Mouse (Mus musculus) hindlimb bud, embryonic 11.5 days (tissue): ENCODE data around the gene Prdm15.

ENCODE experiments used
- DNase-seq: peaks from one replicate; pipeline ENCODE4 v3.0.0-alpha.2; 2012; ENCODE audit warnings: low read depth, low spot score; ENCODE audit errors: extremely low spot score

Gene Prdm15

DNA sequence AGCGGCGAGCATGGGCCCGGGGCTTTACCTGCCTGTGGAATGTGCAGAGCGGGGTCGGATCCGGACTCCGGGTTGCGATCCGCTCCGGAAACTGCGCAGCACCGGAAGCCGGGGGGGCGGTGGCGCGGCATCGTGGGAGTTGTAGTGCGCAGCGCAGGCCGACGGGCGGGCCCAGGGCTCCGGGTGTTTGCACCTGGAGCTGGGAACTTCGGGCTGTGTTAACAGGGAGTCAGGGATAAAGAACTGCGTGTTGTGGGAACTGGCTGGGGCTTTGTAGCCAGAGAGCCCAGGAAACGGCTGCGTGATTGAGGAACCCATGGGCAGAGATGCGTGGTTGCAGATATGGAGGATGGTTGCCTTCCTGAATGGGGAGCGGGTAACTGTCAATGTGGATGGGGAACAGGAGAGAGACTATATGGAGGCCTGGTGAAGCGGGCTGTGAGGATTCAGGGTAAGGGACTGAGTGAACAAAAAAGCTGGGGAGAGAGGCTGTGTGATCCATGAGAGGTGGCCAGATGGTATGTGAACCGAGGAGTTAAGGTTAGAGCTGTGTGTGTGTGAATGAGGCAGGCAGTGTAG is at the start of gene Prdm15:
Gene Prdm15, minus strand, starts transcription at position 110 of the 579 bp plus-strand sequence.
- DNase-seq, result peak; percentile 42

DNA sequence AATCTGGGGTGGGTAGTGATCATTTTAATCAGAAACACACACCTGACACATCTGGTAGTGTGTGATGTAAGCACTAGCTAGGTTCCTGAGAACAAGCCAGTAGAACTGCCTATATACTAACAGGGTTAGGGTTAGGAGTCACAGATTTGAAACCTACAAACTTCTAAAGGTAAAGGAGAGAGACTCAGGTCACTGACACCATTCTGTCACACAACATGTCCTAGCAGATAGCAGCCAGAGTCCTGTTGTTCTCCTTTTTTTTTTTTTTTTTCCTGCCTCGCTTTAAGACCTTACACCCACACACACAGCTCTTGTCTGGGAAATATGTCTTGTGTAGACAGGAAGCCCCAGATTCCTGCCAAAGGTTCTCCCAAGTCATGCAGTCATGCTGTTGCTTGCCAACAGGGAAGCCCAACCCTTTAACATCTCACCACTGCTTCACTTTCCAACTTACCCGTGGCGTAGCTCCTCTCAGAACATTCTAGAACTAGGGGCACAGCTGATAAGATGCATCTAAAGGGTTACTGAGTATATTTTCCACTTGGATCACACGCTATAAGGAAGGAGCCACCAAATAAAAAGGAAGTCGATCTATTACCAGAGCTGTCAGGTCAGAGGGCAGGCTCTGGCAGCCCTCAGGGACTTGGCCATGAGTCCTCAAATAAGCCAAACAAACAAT is 45.8 kb upstream of the Prdm15 start:
- no peak for DNase-seq

DNA sequence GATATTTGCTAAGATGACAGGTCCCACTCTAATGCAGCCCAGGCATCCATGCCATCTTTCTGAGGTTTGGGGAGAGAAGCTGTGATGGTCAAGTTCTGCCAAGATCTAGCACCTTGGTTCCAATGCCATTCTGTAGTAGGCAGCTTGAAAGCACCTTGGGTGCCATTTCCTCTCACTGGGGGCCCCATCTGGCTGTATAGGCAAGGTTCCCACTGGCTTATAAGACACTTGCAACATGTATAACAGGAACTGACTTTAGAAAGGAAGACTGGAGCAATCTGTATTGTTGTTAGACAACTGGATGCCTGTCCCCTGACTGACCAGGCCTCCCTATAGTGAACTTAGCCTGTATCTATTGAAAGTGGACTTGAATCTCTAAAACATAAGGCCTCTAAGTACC is 36.1 kb upstream of the Prdm15 start:
- no peak for DNase-seq

DNA sequence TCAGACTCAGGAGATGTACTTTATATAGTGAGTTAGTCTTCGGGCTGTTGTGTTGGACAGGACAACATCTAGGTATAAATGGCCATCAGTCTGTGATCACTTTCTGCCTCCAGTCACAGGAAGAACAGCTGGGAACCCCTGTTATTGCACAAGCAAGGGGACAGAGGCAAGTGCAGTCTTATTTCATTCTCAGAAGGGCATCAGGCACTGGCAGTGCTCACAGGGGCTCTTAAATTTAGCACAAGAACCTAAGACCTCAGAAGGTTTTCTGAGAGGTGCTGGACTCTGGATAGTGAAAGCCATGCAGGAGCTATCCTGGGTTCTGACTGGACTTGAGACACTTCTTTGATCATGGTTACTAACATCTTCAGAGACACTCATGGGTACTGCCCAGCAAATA is 32.0 kb upstream of the Prdm15 start:
- DNase-seq, result no peak

DNA sequence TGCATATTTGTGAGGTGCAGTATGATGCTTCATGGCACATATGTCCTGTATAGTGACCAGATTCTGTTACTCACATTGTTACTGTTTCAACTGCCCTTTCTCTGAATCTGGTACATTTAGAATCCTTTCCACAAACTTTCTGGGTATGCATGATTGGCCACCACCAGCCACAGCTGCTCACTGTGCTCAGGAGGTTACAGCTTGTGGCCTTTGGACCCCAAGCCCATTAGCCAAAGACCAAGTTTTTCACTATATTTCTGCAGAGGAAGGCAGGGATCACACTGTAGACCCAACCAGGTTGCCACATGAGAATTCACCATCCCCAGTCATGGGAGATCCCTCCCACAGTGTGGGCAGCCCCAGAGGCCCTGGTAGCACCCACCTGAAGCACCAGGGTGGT is 31.2 kb upstream of the Prdm15 start:
- no peak for DNase-seq

DNA sequence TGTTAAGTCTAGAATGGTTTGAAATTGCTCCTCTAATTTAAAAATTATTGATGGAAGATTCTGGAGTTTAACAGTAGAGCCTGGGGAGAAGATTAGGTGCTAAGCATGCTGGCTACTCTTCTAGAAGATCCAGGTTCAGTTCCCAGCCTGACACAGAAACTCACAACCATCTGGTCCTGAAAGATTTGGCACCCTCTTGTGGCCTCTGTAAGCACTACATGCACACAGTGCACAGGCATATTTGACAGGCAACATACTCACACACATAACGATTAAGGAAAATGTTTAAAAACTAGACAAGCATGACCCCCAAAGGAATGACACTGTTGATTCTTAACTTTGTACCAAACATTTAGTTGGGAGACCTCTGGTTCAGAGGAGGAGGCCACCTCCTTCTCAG is 27.5 kb upstream of the Prdm15 start:
- peak; percentile 16 for DNase-seq

DNA sequence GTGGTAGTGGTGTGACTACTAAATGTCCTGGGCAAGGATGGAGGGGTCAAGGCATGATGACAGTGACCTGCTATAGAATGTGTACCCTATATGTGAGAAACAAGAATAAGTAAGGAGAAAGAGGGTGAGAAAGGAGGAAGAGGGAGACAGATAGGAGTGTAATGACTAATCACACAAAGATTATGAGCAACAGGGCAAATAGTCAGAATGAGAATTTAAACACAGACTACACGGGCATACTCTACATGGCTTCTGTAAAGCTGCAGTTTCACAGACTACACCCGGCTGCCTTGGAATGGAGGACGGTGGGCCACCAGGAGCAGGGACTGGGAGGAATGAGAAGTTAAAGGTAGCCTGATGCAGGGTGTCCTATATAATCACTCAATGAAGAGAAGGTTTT is 25.9 kb upstream of the Prdm15 start:
- DNase-seq, result no peak

DNA sequence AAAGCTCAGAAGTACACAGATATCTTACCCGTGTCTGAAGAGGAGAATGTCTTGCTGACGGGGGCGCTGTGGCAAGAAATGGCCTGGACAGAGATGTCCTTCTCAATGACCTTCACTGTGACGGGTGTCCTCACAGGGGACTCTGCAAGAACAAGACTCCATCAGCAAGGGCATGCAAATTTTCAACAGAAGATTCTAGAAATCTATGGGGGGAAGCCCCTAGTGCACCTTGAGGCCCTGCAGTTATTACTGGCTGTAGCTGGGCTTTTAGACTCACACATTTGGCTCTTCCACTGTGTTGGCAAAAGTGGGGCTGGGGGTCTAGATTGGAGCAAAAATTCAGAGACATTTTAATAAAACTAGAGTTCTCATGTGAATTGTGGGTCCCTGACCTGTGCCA is 23.5 kb upstream of the Prdm15 start:
- no peak for DNase-seq

DNA sequence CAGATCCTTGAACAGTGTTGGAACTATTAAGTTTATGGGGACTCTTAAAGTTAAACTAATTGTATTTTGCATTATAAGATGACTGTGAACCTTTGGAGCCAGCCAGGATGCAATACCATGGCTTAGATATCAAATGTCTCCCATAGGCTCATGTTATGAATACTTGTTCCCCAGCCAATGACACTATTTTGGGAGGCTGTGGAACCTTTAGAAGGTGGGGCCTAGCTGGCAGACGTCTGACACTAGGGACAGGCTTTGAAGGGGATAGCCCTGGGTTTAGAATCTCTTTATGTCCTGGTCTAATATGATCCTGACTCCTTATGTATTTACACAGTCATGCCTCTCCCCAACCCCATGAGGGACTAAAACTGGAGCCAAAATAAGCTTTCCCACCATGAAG is 22.7 kb upstream of the Prdm15 start:
- no peak for DNase-seq

DNA sequence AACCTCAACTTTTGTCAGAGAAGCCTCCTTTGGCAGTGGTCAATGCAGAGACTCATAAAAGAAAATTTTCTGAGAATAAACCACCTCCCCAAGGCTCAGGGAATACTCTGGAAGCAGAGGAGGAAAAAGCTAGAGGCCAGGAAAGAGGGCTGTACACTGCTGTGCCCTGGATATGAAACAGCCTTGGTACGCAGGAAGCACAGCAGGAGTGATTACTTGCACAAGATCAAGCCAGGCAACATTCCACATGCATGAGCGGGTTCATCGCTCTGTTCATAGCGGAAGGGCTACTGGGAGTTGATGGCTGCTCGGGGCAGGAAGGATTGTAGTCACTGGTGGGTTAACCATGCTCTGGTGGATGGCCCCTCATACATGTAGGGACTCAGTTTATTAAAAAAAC is 21.0 kb upstream of the Prdm15 start:
- DNase-seq, result no peak

DNA sequence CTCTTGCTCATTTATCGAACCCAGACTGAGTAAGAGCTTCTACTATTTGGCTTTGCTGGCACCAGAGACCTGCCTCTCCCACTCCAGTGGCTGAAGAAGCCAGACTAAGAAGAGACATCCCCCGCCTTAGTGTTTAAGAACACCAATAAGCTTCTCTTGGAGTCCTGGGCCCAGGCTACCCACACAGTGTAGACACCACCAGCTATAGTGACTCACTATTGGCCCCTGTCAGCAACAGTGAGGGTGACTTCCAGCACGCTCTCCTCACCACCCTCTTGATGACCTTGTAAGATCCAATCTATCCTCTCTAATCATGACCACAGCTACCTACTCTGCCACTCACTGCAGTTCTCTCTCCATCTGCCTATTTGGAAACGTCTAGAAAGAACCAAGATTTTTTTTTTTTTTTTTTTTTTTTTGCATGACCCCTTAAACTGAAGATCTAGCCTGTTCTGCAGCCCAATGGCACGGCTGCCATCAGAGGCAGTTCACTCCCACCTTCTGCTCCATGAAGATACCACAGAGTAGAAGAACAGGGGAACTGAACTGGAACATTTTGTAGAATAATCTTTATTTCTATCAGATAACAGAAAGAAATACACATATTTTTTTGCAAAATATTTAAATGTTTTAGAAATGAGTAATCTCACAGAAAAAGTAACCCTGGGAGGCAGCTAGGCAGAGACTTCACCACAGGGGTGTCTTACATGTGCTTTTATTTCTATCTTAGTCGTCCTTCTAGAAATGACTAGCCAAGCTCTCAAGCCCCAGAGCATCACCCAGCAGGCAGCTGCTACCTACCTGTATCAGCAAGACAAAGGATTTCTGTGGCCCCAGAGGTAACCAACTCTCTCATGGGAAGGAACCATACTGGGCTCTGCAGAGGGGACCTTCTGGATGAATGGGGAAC is 17.8 kb upstream of the Prdm15 start:
- no peak for DNase-seq

DNA sequence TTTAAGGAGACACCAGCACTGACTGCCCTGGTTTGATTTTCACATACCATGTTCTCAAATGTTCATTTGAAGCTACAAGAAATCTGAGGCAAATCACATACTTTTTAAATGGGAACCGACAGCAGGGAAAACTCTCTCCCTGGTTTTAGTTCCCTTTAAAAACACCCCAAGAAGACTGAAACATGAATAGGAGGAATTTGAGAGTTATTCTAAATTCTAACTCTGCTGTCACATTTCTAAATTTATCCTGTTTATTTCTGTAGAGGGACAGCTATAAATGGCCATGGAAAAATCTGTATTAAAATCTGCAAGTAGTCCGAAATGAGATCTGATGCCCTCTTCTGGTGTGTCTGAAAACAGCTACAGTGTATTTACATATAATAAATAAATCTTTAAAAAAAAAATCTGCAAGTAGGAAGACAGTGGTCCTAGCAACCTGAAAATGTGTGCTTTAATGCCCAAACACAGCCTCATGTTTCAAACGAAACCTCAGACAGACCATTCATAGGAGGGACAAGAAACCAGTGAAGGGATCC is 12.3 kb upstream of the Prdm15 start:
- DNase-seq, result no peak

DNA sequence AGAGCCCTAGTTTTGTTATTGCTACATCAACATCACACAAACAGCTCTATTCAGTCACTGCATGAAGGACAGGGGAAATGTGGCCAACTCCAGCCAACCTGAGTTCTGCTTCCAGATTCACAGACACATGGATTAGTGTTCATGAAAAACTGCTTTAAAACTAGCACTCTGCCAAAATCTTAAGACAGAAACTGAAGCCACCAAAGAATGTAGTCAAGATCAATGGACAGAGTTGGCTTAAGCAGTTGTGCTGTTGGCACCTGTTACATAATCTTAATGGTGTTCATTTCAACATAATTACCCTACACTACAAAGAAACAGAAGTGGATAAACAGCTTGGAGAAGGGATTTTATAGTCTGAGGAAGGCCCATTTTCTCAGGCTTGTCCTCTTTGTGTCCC is 4.4 kb upstream of the Prdm15 start:
- no peak for DNase-seq

DNA sequence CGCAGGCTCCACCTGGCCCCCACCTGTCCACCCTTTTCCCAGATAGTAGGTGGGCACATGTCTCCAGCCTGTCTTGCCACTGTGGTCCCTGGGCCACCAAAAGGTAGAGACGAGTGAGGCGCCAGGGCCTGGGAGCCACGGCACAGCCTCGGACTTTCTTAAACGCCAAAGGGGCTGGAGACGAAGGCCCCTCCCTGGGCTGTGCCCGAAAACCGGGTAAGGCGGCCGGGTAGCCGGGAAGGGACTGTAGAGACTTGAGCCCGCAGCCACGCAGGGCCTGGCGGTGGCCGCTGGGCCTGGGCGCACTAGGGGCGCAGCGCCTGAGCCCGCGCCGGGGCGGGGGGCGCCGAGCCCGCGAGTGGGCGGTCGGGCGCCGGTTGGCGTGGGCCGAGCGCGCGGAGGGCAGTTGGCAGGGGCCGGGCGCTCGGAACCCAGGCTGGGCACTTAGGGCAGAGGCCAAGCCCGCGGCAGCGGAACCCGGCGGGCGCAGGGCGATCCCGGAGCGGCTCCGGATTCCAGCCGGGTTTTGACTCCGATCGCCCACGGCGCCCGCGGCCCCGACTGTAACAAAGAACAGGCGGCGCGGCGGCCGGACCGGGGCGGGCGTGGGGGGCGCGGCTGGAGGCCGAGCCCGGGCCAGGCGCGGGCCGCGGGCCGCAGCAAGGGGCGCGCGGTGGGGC is 449 bp downstream of the Prdm15 start:
- peak; percentile 41 for DNase-seq

DNA sequence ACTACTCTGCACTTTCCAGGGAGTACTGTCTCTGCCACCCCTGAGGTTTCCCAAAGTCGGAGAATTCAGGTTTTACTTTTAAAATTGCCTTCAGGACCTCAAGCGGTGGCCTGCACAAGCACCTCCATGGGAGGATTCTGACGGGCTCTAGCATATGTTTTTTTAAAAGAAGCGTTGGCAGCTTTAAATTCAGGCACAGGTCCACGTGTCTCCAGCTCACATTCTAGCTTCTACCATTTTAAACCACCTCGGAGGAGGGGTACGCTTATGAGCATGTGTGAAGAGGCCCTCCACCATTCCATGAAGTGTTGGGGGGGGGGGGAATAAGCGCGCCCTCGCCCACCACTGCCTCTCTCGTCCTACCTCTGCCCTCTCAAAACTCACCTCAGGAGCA is 986 bp downstream of the Prdm15 start:
- peak; percentile 8 for DNase-seq

DNA sequence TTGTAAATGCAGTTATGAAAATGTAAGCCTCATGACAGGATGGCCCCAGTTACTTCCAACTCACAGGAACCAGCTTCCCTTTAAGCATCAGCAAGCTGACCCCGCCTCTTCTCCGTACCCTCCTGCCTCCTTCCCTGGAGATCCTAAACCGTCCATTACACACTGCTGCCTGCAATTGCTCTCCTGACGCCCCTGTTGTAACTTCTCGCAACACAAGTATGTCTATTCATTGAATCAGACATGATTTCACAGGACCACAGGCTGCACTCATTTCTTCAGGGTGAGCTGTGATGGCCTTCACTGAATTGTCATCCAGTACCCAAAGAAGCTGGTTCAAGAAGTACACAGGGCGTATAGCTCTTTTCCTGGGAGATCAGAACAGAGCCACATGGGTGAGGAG is 2.8 kb downstream of the Prdm15 start:
- no peak for DNase-seq

DNA sequence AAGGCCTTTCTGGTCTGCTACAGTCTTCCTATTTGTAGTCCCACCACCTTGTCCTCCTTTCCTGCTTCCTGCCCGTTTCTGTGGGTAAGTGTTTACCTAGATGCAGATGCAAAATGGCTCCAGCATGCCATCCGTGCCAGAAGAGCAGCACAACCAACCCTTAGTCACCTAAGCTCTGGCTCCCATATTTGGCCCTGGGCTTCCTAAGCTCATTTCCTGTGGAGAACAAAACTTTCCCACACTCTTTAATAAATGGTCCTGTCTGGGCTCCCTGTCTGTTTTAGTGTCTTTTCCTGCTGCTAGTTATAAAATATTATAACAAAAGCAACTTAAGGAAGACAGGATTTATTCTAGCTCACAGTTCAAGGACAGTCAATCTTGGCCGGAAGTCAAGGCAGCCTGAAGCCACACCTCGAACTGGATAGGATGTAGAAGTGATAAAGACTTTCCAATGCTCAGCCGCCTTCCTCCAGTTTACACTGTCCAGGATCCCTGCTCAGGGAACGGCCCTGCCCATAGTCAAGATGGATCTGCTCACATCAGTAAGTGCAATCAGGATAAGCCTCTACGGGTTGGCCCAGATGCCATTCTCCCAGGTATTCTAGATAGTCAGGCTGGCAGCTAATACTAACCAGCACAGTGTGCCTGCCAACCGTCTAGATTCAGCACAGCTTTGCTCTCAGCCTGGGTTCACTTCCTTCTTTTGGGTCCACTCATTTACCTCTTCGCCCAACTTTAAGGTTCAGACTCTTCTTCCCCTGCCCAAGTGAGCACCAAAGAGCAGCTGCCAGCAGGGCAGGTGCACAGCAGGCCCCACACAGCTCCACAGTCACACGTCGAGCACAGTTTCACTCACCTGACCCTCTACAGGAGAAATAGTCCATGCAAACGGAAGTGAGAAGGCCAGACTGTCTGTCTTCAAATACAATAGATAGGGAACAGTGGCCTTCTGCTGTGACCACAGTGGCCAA is 6.4 kb downstream of the Prdm15 start:
- no peak for DNase-seq

DNA sequence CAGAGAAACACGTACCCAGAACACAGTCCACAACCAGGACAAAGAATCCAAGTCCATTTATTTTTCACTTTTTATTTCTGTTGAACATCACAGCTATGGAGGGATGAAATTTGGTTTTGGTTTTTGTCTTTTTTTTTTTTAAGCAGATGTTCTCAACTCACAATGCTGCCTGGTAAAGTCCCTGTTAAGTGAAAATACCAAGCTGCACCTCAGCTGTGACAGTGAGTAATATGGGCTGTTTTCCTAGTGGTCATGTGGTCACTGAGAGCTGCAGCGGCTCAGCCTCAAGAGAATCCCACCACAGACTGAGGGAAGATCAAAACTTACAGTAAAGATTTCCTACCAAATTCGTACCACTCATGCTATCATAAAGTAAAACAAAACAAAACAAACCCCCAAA is 19.5 kb downstream of the Prdm15 start:
- DNase-seq, result no peak

DNA sequence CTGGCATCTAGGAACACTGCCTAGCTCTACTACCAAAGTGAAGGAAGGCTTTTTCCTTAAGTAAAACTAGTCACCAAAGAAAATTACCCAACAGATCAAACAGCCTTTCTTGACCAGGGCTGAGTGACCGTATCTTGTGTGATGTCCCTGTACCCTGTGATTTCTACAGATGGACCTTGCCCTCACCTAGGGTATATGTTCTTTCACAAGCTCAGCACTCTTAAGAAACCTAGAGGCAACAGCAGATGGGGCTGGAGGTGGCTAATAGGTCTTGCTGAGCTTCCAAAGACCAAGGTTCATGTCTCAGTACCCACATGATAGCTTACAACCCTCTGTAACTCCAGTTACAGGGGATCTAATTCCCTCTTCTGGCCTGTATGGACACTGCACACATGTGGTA is 23.4 kb downstream of the Prdm15 start:
- DNase-seq, result no peak
